Mouse (Mus musculus) kidney, postnatal 36 days (tissue): ENCODE measurements at regions not wholly inside any gene's neighbourhood (a gene's known extent, or its start where the extent isn't known, plus 50 kb on each side); places are given as distances from the start of the nearest gene placed in this dataset.

Experiments used
- DNase-seq, 2 experiments: peaks; one replicate each; pipeline ENCODE4 v3.0.0; 2021 to 2022; ENCODE audit warnings: mixed read lengths in 2 of 2

DNA sequence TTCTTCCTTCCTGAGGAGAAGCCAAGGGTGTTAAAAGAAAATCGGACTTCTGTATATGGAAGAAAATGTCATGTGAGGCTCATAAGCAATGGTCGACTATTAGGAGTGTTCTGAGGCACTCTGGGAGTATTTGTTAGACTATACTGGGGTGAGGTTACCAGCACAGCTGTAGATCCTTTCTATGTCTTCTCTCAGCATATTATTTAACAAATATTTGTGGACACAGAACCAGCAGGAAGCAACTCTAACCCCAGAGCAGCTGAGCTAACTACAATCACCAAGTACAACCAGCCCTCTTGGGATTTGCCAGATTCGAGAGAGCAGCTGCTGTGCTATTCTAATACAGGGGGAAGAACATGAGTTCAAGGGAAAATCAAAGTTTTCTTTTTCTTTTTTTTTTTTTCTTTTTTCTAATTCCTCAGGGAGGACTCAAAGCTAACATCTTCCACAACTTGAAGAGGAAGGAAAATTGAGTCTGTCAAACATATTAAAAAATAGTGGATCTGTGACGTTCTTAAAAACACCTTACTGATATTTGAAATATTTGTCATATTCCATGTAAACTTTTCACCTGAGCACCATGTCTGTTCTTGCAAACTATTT is 933.3 kb upstream of the Cited2 start:
- DNase-seq = peak; percentile 13 to 37

- no peak for DNase-seq
Measured at GRCm38 (mm10) chr10:16803978-16804377, 919.0 kb upstream of the Cited2 start.

DNA sequence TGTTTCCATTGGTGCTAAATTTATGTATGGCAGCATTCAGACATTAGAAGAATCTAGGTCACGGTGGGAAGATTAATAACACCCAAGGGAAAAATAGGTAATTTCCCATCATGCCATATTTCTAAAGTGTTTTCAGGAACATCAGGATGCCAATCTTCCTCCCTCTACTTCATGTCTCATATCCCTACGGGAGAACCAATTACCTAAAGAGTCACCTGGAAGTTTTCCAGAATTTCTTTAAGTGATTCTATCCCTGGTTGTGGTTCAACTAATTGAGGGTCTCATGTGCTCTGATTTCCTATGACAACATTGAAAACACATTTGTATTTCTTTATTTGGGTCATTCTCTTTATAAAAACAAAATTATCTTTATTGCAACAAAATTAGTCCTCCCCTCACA is 912.3 kb upstream of the Cited2 start:
- no peak for DNase-seq

GRCm38 (mm10) chr10:16814013-16814412 is 909.0 kb upstream of the Cited2 start:
- DNase-seq = no peak

- DNase-seq = no peak
Measured at GRCm38 (mm10) chr10:16861534-16861933, 861.5 kb upstream of the Cited2 start.

DNA sequence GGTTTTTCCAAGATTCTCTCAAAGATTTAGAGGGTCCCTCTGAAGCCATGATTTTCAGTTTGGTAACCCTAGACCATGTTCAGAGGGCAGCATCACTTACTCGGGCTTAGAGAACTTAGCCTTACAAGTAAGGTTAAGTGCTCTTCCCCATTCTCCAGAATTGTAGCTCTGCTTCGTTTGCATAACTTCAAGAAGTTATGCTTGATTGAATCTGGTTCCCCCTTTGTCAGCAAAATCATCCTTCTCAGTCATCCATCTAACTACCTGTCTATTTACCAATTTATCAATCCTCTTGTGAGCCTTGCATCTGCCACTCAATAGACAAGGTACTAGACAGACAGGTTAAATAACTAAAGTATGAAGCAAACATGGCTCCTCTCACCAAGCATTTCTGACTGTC is 856.1 kb upstream of the Cited2 start:
- DNase-seq = no peak

GRCm38 (mm10) chr10:16874131-16874530 is 848.9 kb upstream of the Cited2 start:
- no peak for DNase-seq

DNA sequence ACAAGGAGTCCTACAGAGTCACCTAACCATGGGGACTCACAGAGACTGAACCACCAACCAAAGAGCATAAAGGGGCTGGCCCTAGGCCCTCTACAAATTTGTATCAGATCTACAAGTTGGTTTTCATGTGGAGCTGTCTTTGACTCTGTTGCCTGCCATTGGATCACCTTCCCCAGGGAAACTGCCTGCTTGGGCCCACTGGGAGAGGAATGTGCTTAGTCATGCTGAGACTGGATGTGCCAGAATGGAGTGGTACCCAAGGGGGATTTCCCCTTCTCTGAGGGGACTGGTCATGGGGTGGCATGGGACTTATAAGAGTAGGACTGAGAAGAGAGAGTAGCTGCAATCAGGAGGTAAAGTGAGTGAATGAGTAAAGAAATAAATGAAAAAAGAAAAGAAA is 844.8 kb upstream of the Cited2 start:
- DNase-seq = no peak

GRCm38 (mm10) chr10:16893316-16893715 is 829.7 kb upstream of the Cited2 start:
- no peak for DNase-seq

GRCm38 (mm10) chr10:16895332-16895731 is 827.7 kb upstream of the Cited2 start:
- no peak for DNase-seq

- DNase-seq = no peak
Measured at GRCm38 (mm10) chr10:16922888-16923287, 800.1 kb upstream of the Cited2 start.

DNA sequence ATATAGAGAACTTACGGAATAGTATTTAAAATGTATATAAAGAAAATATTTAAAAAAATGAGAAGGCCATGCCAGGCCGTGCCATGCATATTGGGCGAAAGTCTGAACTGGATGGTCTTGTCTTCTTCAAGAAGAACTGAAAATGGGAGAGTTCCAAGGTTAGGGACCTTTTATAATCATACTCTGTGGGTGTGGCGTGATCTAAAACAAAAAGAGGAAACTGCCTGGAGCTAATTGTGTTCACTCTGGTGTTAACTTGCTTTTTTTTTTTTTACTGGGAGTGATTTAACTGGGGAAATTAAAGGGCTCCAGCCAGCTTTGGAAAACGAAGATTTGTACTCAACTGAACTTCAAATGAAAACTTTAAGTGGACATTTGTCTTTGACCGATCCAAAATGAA is 799.2 kb upstream of the Cited2 start:
- no peak for DNase-seq

DNA sequence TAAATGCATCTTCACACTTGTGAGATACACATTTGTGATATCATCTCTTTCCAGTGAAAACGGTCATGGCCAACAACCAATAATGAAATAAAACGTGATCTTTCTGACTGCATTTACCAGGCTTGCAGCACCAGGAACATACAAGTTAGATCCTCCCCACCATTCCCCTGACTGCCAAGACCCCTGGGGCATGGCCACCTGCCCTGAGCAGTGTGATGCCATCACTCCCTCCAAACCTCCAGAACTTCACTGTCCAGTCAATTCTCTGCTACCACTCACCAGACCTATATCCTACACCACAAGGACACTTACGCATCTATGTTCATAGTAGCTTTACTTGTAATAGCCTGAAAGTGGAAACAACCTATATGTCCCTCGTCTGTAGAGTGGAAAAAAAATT is 785.3 kb upstream of the Cited2 start:
- no peak for DNase-seq

GRCm38 (mm10) chr10:16951636-16952035 is 771.4 kb upstream of the Cited2 start:
- no peak for DNase-seq

- DNase-seq = no peak
Measured at GRCm38 (mm10) chr10:16960971-16961370, 762.0 kb upstream of the Cited2 start.

- DNase-seq = peak in 1 of 2 experiments; percentile 4
Measured at GRCm38 (mm10) chr10:16962463-16962862, 760.6 kb upstream of the Cited2 start.

GRCm38 (mm10) chr10:16978770-16979169 is 744.2 kb upstream of the Cited2 start:
- no peak for DNase-seq

DNA sequence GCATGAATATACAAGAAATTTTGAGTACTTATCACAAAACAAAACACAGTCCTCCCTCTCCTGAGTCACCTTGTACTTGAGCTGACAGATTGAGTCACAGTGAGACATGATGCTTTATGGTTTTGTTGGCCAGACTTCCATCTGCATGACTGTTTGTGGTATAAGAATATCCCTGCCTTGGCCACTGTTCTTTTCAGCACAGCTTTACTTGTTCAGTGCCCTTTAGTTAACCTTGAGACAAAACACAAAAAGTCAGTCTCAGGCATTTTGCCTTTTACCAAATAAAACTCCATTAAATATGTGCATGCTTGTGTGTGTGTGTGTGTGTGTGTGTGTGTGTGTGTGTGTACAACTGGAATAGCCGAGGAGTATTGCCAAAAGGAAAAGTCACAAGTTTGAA is 732.8 kb upstream of the Cited2 start:
- peak in 1 of 2 experiments; percentile 6 for DNase-seq

GRCm38 (mm10) chr10:16993789-16994188 is 729.2 kb upstream of the Cited2 start:
- peak in 1 of 2 experiments; percentile 26 for DNase-seq

GRCm38 (mm10) chr10:16994526-16994925 is 728.5 kb upstream of the Cited2 start:
- DNase-seq = peak; percentile 42 to 45

DNA sequence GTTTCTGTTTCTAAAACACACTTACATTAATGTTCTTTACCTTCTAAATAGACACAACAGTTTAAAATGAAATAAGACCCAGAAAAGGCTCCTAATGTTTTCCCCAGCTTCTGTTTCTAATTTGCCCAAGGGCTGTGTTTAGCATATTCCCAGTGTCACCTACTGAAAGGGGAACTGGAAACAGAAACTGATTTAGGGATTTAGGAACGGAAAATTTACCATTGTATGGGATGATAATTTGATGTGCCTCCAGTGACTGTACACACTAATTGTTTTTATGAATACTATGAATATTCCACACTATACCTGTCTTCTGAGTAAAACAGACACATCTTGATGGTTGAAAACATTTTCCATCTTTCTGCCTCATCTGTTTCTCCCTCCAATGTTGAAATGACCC is 728.0 kb upstream of the Cited2 start:
- DNase-seq = no peak

DNA sequence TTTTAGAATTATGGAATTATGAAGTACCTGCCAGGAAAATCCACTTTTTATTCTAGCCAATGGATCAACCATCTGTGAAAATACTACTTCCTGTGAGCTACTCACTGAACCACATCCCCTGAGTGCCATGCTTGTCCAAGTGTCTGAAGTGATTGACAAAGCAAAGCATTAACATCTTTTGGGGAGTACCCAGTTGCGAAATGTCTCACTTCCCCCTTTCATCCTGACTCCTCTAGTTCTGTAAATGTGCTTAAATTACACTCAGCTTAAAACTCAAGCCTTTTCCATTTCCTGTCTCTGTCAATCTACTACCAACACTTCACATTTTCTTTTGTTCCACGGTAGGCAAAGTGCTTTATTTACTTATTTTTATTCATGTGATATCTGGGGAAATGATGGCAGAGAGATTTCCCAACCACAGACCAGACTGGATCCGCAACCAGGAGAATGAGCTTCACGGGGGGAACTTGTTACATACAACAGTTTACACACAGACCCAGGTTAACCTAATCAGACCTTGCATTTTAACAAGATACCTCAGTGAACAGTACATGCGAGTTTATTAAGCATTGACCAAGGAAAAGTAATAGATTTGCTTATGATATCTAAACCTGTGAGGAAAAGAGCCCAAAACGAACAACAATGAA is 726.1 kb upstream of the Cited2 start:
- peak in 1 of 2 experiments; percentile 4 for DNase-seq

GRCm38 (mm10) chr10:17001320-17001719 is 721.7 kb upstream of the Cited2 start:
- no peak for DNase-seq

- DNase-seq = peak in 1 of 2 experiments; percentile 21
Measured at GRCm38 (mm10) chr10:17003123-17003849, 719.7 kb upstream of the Cited2 start.
